Mouse (Mus musculus) spleen, adult 2 months (tissue): Measurements from ENCODE around the gene Rap1gap.

Experiments used
- CTCF ChIP-seq: fragments of 200-500 bp; IDR thresholded peaks from 2 replicates; pipeline ENCODE4 v1.5.1; 2011; ENCODE audit warnings: mild to moderate bottlenecking, inconsistent platforms; ENCODE audit not compliant: insufficient read depth, insufficient read length, insufficient replicate concordance; ENCODE audit errors: extremely low read depth
- POLR2A ChIP-seq: fragments of 200-500 bp; IDR thresholded peaks from 2 replicates; pipeline ENCODE4 v1.6.1; 2011; ENCODE audit warnings: low read depth, low read length, inconsistent platforms

DNA sequence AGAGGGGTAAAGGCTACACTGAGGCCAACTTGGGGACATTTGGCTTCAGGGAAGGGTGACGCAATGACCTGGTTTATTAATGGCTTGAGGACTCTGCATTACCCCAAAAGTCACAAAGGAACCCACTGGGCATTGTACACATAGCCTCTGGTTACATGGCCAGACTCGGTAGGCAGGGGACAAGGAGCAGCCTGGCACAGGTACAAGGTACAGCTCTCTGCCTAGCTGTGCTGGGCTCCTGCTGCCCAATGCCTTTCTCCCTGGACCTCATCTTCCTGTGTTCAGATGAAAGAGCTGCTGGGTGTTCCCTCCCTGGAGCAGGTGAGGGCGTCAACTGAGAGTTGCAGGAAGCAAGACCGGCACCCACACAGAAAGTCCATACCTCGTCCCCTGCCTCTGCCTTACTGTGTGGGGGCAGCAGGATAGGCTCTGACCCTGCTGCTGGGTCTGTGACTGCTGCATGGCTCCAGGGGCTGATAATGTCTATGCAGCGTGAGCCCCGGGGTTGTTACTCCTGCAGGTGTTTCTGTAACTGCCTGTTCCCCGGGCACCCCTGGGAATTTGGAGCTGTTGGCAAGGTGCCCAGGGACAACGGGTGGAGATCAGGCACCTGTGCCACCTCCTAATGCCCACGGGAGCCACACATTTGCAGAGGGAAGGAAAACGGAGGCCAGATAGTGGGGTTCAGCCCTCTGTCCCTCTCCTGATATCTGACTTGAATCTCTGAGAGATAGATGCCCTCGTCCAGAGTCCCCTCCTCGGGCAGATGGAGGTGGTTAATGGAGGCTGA is 7.4 kb downstream of the Rap1gap start:
- no peak for TF ChIP-seq POLR2A
- TF ChIP-seq CTCF: no peak
